Mouse (Mus musculus): ENCODE measurements around the gene Shb. TPM values are rescaled to one million over a fixed set of nuclear protein-coding genes. Genes with fewer than 3 reads are reported as not detected.

Shb gene
- polyA plus RNA-seq, 1 experiment from 2014 or later = 6.3 TPM

- H3K4me1 ChIP-seq = peaks cover 4% of the 10 kb centered on the region; the same call in 1 of the 2 replicates
- H3K36me3 ChIP-seq (replicated peaks) = no peaks in the 10 kb centered on the region
- H3K4me3 ChIP-seq = no peak overlapping the region
- ATAC-seq (replicated peaks) = no peak
- WGBS = 95% methylated on average over 2 of the region's 2 CpGs
- H3K9me3 ChIP-seq = no peaks in the 10 kb centered on the region
- H3K9ac ChIP-seq = no peak overlapping the region
- no peak overlapping the region for H3K4me2 ChIP-seq
- H3K27ac ChIP-seq = no peak overlapping the region
- no peaks in the 10 kb centered on the region for H3K27me3 ChIP-seq (replicated peaks)
These were observed 74.7 kb downstream of the Shb start for GRCm38 (mm10) chr4:45457543-45457942.

GRCm38 (mm10) chr4:45455001-45455400 is 77.3 kb downstream of the Shb start:
- H3K4me1 ChIP-seq = no peaks in the 10 kb centered on the region
- no peak overlapping the region for H3K27ac ChIP-seq
- H3K27me3 ChIP-seq (replicated peaks) = no peaks in the 10 kb centered on the region
- WGBS = 93% methylated on average over 4 of the region's 4 CpGs
- no peak overlapping the region for H3K4me3 ChIP-seq
- H3K9me3 ChIP-seq = no peaks in the 10 kb centered on the region
- H3K4me2 ChIP-seq = no peak overlapping the region
- H3K36me3 ChIP-seq (replicated peaks) = no peaks in the 10 kb centered on the region
- no peak overlapping the region for H3K9ac ChIP-seq
- ATAC-seq (replicated peaks) = no peak

- Histone ChIP-seq H3K27me3 (replicated peaks) (no peaks in the 10 kb centered on the region), H3K27ac (no peak overlapping the region), H3K4me2 (no peak overlapping the region), H3K4me1 (no peaks in the 10 kb centered on the region), H3K9me3 (no peaks in the 10 kb centered on the region), H3K9ac (no peak overlapping the region), H3K4me3 (no peak overlapping the region), H3K36me3 (replicated peaks) (no peaks in the 10 kb centered on the region)
- no peak for ATAC-seq (replicated peaks)
- WGBS = 85% methylated on average over 3 of the region's 3 CpGs
These were observed 78.9 kb downstream of the Shb start for GRCm38 (mm10) chr4:45453271-45453851.

GRCm38 (mm10) chr4:45452569-45453111 is 79.6 kb downstream of the Shb start:
- ATAC-seq (replicated peaks) = no peak
- Histone ChIP-seq H3K4me2 (no peak overlapping the region), H3K36me3 (replicated peaks) (no peaks in the 10 kb centered on the region), H3K9me3 (no peaks in the 10 kb centered on the region), H3K4me3 (no peak overlapping the region), H3K27ac (no peak overlapping the region), H3K4me1 (no peaks in the 10 kb centered on the region), H3K9ac (no peak overlapping the region), H3K27me3 (replicated peaks) (no peaks in the 10 kb centered on the region)
- 76% methylated on average over 7 of the region's 7 CpGs for WGBS

- H3K4me3 ChIP-seq = no peak overlapping the region
- no peak overlapping the region for H3K27ac ChIP-seq
- no peaks in the 10 kb centered on the region for H3K9me3 ChIP-seq
- WGBS = 53% methylated on average over 5 of the region's 5 CpGs
- no peak overlapping the region for H3K9ac ChIP-seq
- H3K27me3 ChIP-seq (replicated peaks) = no peaks in the 10 kb centered on the region
- ATAC-seq (replicated peaks) = no peak
- no peak overlapping the region for H3K4me2 ChIP-seq
- no peaks in the 10 kb centered on the region for H3K36me3 ChIP-seq (replicated peaks)
- peaks cover 5% of the 10 kb centered on the region; the same call in 1 of the 2 replicates for H3K4me1 ChIP-seq
These were observed 83.3 kb downstream of the Shb start for GRCm38 (mm10) chr4:45449012-45449411.

GRCm38 (mm10) chr4:45448481-45448880 is 83.8 kb downstream of the Shb start:
- Histone ChIP-seq H3K4me1 (peaks cover 5% of the 10 kb centered on the region; the same call in 1 of the 2 replicates), H3K9ac (no peak overlapping the region), H3K9me3 (no peaks in the 10 kb centered on the region), H3K4me2 (no peak overlapping the region), H3K27me3 (replicated peaks) (no peaks in the 10 kb centered on the region), H3K27ac (no peak overlapping the region), H3K4me3 (no peak overlapping the region), H3K36me3 (replicated peaks) (no peaks in the 10 kb centered on the region)
- 89% methylated on average over 7 of the region's 7 CpGs for WGBS
- no peak for ATAC-seq (replicated peaks)

- Histone ChIP-seq H3K4me3 (no peak overlapping the region), H3K27ac (no peak overlapping the region), H3K4me1 (peaks cover 5% of the 10 kb centered on the region; the same call in 1 of the 2 replicates), H3K27me3 (replicated peaks) (no peaks in the 10 kb centered on the region), H3K9ac (no peak overlapping the region), H3K4me2 (no peak overlapping the region), H3K9me3 (no peaks in the 10 kb centered on the region), H3K36me3 (replicated peaks) (no peaks in the 10 kb centered on the region)
- 89% methylated on average over 5 of the region's 5 CpGs for WGBS
- ATAC-seq (replicated peaks) = no peak
These were observed 85.1 kb downstream of the Shb start for GRCm38 (mm10) chr4:45447196-45447595.

- 58% methylated on average over 3 of the region's 3 CpGs for WGBS
These were observed 87.0 kb downstream of the Shb start for GRCm38 (mm10) chr4:45445235-45445634.

GRCm38 (mm10) chr4:45444813-45445212 is 87.5 kb downstream of the Shb start:
- no peak overlapping the region for H3K4me3 ChIP-seq
- no peaks in the 10 kb centered on the region for H3K36me3 ChIP-seq (replicated peaks)
- no peaks in the 10 kb centered on the region for H3K9me3 ChIP-seq
- H3K4me1 ChIP-seq = peaks cover 5% of the 10 kb centered on the region; the same call in 1 of the 2 replicates
- no peak for ATAC-seq (replicated peaks)
- H3K27ac ChIP-seq = no peak overlapping the region
- no peak overlapping the region for H3K9ac ChIP-seq
- no peak overlapping the region for H3K4me2 ChIP-seq
- WGBS = 63% methylated on average over 4 of the region's 4 CpGs
- no peaks in the 10 kb centered on the region for H3K27me3 ChIP-seq (replicated peaks)

More at GRCm38 (mm10) chr4:45445235-45445634, 87.0 kb downstream of the Shb start:
- no peak overlapping the region for H3K4me2 ChIP-seq
- no peak for ATAC-seq (replicated peaks)
- H3K9ac ChIP-seq = no peak overlapping the region
- H3K4me3 ChIP-seq = no peak overlapping the region
- peaks cover 5% of the 10 kb centered on the region; the same call in 1 of the 2 replicates for H3K4me1 ChIP-seq
- H3K9me3 ChIP-seq = no peaks in the 10 kb centered on the region
- H3K27me3 ChIP-seq (replicated peaks) = no peaks in the 10 kb centered on the region
- no peak overlapping the region for H3K27ac ChIP-seq
- no peaks in the 10 kb centered on the region for H3K36me3 ChIP-seq (replicated peaks)

- H3K4me3 ChIP-seq = no peak overlapping the region
- no peaks in the 10 kb centered on the region for H3K27me3 ChIP-seq (replicated peaks)
- H3K4me1 ChIP-seq = peaks cover 11% of the 10 kb centered on the region; the same call in 1 of the 2 replicates
- no peak overlapping the region for H3K9ac ChIP-seq
- no peak overlapping the region for H3K4me2 ChIP-seq
- H3K27ac ChIP-seq = no peak overlapping the region
- H3K9me3 ChIP-seq = no peaks in the 10 kb centered on the region
- H3K36me3 ChIP-seq (replicated peaks) = no peaks in the 10 kb centered on the region
- no peak for ATAC-seq (replicated peaks)
- WGBS = 85% methylated on average over 7 of the region's 7 CpGs
These were observed 88.6 kb downstream of the Shb start for GRCm38 (mm10) chr4:45443652-45444051.

- Histone ChIP-seq H3K9me3 (no peaks in the 10 kb centered on the region), H3K36me3 (replicated peaks) (no peaks in the 10 kb centered on the region), H3K4me2 (no peak overlapping the region), H3K27me3 (replicated peaks) (no peaks in the 10 kb centered on the region), H3K9ac (no peak overlapping the region), H3K27ac (no peak overlapping the region), H3K4me1 (peaks cover 14% of the 10 kb centered on the region), H3K4me3 (no peak overlapping the region)
- 75% methylated on average over 3 of the region's 3 CpGs for WGBS
- no peak for ATAC-seq (replicated peaks)
These were observed 90.0 kb downstream of the Shb start for GRCm38 (mm10) chr4:45442237-45442636.

- H3K27ac ChIP-seq = no peak overlapping the region
- H3K36me3 ChIP-seq (replicated peaks) = no peaks in the 10 kb centered on the region
- no peaks in the 10 kb centered on the region for H3K9me3 ChIP-seq
- peaks cover 19% of the 10 kb centered on the region for H3K4me1 ChIP-seq
- no peak overlapping the region for H3K4me2 ChIP-seq
- H3K4me3 ChIP-seq = no peak overlapping the region
- no peak for ATAC-seq (replicated peaks)
- WGBS = 79% methylated on average over 1 of the region's 1 CpGs
- no peak overlapping the region for H3K9ac ChIP-seq
- H3K27me3 ChIP-seq (replicated peaks) = no peaks in the 10 kb centered on the region
These were observed 90.5 kb downstream of the Shb start for GRCm38 (mm10) chr4:45441778-45442177.

- Histone ChIP-seq H3K4me2 (no peak overlapping the region), H3K9ac (no peak overlapping the region), H3K27ac (no peak overlapping the region), H3K36me3 (replicated peaks) (no peaks in the 10 kb centered on the region), H3K4me1 (peaks cover 33% of the 10 kb centered on the region), H3K27me3 (replicated peaks) (no peaks in the 10 kb centered on the region), H3K4me3 (no peak overlapping the region), H3K9me3 (no peaks in the 10 kb centered on the region)
- no peak for ATAC-seq (replicated peaks)
- WGBS = 48% methylated on average over 5 of the region's 5 CpGs
These were observed 93.0 kb downstream of the Shb start for GRCm38 (mm10) chr4:45439281-45439680.

Data from midbrain, embryonic 15.5 days (tissue).